Mouse (Mus musculus) embryonic fibroblast, embryonic 13.5 days (primary cell): ENCODE measurements around the gene Atp6v0e. TPM values are rescaled to one million over a fixed set of nuclear protein-coding genes. Genes with fewer than 3 reads are reported as not detected.
A peak's percentile ranks its signal among the peaks of the same experiment; 100 is the strongest.

ENCODE experiments used
- H3K27ac ChIP-seq: 2 replicates; pipeline ENCODE4 v1.5.1; 2012; ENCODE audit warnings: low read length, control low read depth, inconsistent platforms; ENCODE audit not compliant: insufficient read depth
- H3K4me1 ChIP-seq: 2 replicates; pipeline ENCODE4 v1.6.1; 2011; ENCODE audit warnings: low read length; ENCODE audit not compliant: control insufficient read depth, insufficient read depth
- H3K4me3 ChIP-seq: 2 replicates; pipeline ENCODE4 v1.5.1; 2011; ENCODE audit warnings: mild to moderate bottlenecking, control low read depth, low read length; ENCODE audit not compliant: insufficient read depth
- CTCF ChIP-seq: IDR thresholded peaks from 2 replicates; pipeline ENCODE4 v1.5.1; 2011; ENCODE audit warnings: mild to moderate bottlenecking, control low read depth, low read length, moderate library complexity, borderline replicate concordance; ENCODE audit not compliant: insufficient read depth
- POLR2A ChIP-seq: IDR thresholded peaks from 2 replicates; pipeline ENCODE4 v1.6.1; 2011; ENCODE audit warnings: low read depth, mild to moderate bottlenecking, control low read depth, low read length, moderate library complexity
- polyA plus RNA-seq: library from polyadenylated mRNA; stranded (reverse); fragments of >200 nt; gene quantifications from 2 replicates; pipeline ENCODE4 v1.2.4, GENCODE M21; 2011; ENCODE audit warnings: low read depth; ENCODE audit not compliant: missing spikeins, insufficient read length

Gene Atp6v0e
- polyA plus RNA-seq, 1 experiment = 174 TPM

DNA sequence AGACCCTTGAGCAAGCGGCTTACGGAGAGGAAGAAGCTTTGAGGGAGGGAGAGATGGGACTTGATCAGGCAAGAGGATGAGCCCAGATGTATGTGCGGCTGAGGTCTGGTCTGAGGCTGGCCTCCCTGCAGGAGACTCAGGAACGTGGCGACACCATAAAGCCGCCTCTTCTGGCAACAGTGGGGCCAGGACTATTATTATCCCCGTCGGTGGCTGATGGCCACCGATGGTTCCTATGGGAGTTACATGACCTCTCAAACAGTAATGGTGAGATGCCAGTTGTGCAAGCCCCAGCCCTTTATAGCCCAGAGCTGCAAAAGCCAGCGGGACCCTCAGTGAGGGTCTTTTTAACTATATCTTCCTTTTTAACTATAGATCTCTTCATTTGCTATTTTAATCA lies 38.0 kb upstream of the Atp6v0e start:
- Histone ChIP-seq H3K27ac (no peak overlapping the region), H3K4me1 (no peaks in the 10 kb centered on the region), H3K4me3 (no peak overlapping the region)
- no peak for TF ChIP-seq POLR2A

DNA sequence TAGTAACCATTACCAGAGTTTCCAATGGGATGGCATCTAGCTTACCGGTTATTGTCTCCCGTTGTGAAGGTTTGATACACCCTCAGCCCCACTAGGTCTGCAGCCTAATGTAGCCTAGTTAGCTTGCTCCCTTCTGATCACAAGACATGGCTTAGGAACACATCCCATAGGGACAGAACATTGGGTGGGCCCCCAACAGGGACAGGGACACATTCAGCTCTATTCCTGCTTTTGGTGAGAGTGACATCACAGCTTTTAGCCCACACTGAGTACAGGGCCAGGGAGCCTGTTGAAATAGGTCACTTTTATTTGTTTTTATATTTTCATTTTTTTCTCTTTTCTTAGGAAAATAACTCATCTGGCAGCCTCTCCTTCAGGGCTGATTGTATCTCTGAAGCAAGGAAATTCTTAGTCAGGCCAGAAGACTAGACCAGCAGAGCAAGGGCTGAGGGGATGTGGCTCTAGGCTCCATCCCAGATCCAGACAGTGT lies 37.5 kb upstream of the Atp6v0e start:
- Histone ChIP-seq H3K4me1 (no peaks in the 10 kb centered on the region), H3K4me3 (no peak overlapping the region)

DNA sequence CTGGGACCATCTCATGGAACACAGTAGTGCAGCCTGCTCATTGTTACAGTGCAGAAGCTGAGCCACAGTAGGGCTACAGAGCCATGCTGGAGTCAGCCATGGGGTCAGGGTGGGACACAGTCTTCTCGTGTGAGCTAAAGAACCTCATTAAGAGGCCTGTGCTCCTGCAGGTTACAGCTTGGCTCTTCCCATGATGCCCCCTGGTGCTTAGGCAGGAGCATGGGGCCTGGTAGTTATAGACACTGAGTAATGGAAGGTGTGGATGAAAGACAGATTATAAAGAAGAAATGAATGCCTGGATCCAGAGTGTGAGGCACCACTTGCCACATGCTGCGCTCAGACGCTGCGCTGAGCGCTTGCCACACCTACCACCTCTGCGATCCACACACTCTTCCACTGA lies 34.6 kb upstream of the Atp6v0e start:
- Histone ChIP-seq H3K4me3 (no peak overlapping the region), H3K27ac (no peak overlapping the region), H3K4me1 (peaks cover 5% of the 10 kb centered on the region; the same call in 1 of the 2 replicates)
- TF ChIP-seq CTCF = no peak
- no peak for TF ChIP-seq POLR2A

More for the DNA sequence above, 37.5 kb upstream of the Atp6v0e start:
- TF ChIP-seq CTCF (no peak), POLR2A (no peak)
- no peak overlapping the region for H3K27ac ChIP-seq

DNA sequence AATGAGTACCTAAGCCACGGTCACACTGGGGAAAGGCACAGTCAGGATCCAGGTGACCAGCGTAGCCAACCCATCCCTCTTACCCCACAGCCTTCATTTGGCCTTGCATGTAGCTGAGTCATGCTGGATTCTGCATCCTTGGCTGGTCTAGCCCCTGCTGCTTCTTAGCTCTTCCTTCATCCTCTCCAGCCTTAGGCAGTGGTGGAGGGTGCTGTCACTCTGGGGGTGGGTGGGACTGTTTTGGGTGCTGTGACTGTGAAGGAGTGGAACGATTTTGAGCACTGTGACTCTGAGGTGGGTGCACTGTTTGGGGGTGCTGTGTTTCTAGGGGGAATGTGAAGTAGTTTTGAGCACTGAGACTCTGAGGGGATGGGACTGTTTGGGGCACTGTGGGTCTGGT lies 34.1 kb upstream of the Atp6v0e start:
- H3K27ac ChIP-seq = no peak overlapping the region
- H3K4me3 ChIP-seq = no peak overlapping the region
- no peak for TF ChIP-seq CTCF
- no peak for TF ChIP-seq POLR2A
- peaks cover 5% of the 10 kb centered on the region; the same call in 1 of the 2 replicates for H3K4me1 ChIP-seq

DNA sequence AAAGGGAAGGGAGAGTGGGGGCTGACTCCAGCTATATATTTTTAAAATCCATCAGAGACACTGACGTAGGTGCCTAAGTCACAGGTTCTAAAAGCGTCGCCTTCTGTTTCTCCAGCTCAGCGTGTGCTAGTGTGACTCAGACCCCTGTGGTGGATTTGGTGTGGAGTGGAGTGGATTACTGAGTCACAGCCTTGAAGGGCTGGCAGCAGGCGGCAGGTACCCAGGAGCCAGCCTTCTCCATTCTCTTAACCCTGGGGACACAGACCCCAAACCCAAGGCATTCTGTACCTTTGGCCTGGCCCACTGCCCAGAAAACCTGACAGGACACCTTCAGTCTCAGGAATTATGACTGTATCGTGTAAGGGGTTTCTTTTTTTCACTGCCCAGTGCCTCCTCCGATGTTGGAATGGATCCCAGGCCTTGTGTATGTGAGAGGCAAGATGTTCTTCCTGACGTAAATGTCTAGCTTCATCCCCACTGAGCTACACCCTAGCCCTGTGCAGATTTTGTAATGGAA lies 31.2 kb upstream of the Atp6v0e start:
- Histone ChIP-seq H3K27ac (peak overlapping the region; percentile 11; the same call in 1 of the 2 replicates), H3K4me3 (no peak overlapping the region), H3K4me1 (peaks cover 5% of the 10 kb centered on the region; the same call in 1 of the 2 replicates)
- TF ChIP-seq CTCF (no peak), POLR2A (no peak)

DNA sequence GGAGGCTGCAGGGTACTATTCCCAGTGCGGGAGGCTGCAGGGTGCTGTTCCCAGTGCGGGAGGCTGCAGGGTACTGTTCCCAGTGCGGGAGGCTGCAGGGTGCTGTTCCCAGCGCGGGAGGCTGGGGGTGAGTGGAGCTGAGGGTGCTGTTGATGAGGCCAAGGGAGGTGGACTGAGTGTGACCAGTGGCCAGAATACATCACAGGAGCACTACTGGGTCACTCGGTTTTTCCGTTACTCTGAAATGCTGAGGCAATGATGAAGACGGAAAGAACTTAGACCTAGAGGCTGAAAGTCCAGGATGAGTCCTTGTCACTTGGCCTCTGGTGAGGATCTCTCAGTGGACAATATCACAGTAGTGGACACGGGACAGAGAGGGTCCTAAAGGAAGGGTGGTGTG lies 29.8 kb upstream of the Atp6v0e start:
- H3K4me3 ChIP-seq = no peak overlapping the region
- TF ChIP-seq POLR2A = no peak
- TF ChIP-seq CTCF = no peak
- peaks cover 5% of the 10 kb centered on the region; the same call in 1 of the 2 replicates for H3K4me1 ChIP-seq
- H3K27ac ChIP-seq = no peak overlapping the region

DNA sequence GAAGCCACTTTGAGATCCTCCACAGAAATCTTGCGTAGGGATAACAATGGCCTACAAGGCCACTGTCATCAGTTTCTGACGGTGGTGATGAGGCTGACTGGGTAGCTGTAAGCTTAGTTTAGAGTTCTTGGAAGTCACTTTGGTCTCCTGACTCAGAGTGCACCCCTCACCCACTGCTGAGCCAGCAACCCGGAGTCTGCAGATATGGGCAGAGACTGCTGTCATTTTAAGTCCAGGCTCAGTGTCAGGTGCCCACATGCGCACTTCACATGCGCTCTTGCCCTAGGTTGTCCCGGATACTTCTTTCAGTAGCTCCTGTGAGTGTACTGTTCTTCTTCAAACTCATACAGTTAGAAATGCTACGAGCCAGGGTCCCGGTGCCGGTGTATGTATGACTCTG lies 29.1 kb upstream of the Atp6v0e start:
- Histone ChIP-seq H3K27ac (no peak overlapping the region), H3K4me3 (no peak overlapping the region), H3K4me1 (peaks cover 5% of the 10 kb centered on the region; the same call in 1 of the 2 replicates)
- TF ChIP-seq CTCF (no peak), POLR2A (no peak)

DNA sequence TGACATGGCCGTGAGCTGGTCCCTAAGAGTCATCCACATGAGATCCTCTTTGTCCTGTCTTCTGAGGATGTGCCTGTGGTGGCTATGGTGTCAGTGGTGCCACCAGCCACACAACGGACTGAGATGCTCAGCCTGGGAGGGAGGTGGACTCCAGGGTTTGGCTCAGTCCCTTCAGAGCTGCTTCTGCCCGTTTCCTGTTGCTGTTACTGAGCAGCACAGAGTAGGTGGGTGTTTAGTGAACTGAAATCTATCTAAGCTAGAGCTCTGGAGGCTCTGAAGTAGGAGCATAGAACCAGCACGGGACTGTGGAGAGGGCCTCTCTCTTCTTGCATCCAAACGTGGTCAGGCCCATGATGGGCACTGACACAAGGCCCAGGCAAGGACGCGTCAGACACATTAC lies 28.5 kb upstream of the Atp6v0e start:
- peaks cover 5% of the 10 kb centered on the region; the same call in 1 of the 2 replicates for H3K4me1 ChIP-seq
- H3K4me3 ChIP-seq = no peak overlapping the region
- no peak overlapping the region for H3K27ac ChIP-seq
- no peak for TF ChIP-seq POLR2A
- TF ChIP-seq CTCF = no peak

DNA sequence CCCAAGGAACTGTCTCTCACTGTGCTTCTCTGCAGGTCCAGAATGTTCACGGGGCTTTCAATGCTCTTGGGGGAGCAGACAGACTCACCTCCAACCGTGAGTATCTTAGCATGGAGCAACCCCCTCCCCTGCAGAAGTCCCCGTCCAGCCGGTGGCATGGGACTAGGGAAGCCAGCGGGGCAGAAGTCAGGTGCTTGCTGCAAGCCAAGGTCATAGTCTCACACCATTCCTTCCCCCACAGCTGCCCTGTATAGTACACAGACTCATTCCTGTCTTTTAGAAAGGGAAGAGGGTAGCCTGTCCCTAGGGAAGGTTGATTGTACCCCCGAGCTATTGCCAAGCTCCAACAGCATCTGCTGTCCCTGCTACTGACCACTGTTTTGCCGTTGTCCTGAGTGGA lies 27.1 kb upstream of the Atp6v0e start:
- H3K27ac ChIP-seq = no peak overlapping the region
- H3K4me3 ChIP-seq = no peak overlapping the region
- peaks cover 5% of the 10 kb centered on the region; the same call in 1 of the 2 replicates for H3K4me1 ChIP-seq
- TF ChIP-seq POLR2A (no peak), CTCF (no peak)

DNA sequence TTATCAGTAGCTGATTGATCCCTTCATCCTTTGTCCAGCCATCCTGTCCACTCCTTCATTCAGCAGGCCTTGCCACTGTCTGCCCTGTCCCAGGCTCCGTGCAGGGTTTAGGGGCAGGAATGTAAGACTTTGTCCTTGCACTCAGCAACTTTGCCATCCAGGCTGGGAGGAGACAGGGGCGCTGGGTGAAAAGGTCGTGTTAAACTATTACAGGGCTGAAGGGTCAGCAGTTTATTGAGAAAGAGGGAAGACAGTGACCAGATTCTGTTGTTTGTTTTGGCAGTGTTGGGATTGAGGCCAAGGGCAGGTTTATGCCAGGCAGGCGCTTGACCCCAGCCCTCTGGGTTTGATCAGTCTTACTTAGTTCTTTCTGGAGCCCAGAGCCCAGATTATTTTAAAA lies 25.2 kb upstream of the Atp6v0e start:
- TF ChIP-seq CTCF (no peak), POLR2A (no peak)
- Histone ChIP-seq H3K27ac (no peak overlapping the region), H3K4me1 (no peaks in the 10 kb centered on the region), H3K4me3 (no peak overlapping the region)

DNA sequence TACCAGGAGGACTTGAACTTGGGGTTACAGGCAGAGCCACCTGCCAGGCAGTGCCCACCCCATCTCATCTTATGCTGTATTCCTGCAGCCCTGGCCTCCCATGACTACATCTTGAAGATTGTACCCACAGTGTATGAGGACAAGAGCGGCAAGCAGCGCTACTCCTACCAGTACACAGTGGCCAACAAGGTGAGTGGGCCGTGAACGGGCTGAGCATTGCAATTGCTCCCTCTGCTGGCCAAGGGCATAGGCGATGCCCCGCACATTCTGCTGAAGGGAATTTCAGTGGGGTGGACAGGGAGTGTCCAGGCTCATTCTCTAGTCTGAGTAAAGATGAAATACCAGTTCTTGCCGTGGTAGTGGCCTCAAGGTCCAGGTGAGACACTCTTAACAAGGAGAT lies 24.4 kb upstream of the Atp6v0e start:
- TF ChIP-seq POLR2A = no peak
- TF ChIP-seq CTCF = peak; percentile 100
- no peaks in the 10 kb centered on the region for H3K4me1 ChIP-seq
- no peak overlapping the region for H3K4me3 ChIP-seq
- H3K27ac ChIP-seq = no peak overlapping the region
